Mouse (Mus musculus) testis, adult 2 months (tissue): Measurements from ENCODE around the gene Krt14.

Source experiments
- CTCF ChIP-seq: fragments of 200-500 bp; IDR thresholded peaks from 2 replicates; pipeline ENCODE4 v1.5.1; 2012; ENCODE audit warnings: low read depth, mild to moderate bottlenecking, inconsistent platforms, low read length, moderate library complexity; ENCODE audit not compliant: control insufficient read depth, insufficient read depth, insufficient replicate concordance
- POLR2A ChIP-seq: fragments of 200-500 bp; IDR thresholded peaks from 2 replicates; pipeline ENCODE4 v1.6.1; 2012; ENCODE audit warnings: low read depth, mild to moderate bottlenecking, inconsistent platforms, low read length, moderate library complexity; ENCODE audit not compliant: control insufficient read depth

DNA sequence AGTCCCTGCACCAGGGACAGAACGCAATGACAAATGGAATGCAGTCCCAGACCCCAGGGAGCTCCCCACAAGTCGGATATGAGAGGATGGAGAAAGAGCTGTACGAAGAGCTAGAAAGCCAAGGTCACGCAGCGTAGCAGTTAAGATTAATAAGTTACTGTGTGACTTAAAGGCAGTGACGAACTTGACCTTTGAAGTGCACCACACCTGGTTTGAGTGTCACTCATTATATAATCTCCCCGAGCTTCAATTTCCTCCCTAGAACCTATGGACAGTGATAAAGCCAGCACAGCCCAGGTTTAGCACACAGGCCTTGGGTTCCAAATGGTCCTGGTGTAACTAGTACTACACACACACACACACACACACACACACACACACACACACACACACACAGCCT is 43.0 kb downstream of the Krt14 start:
- TF ChIP-seq CTCF (no peak), POLR2A (no peak)
